Mouse (Mus musculus) heart, postnatal 0 days (tissue): ENCODE data around the gene Fmod. TPM values are rescaled to one million over a fixed set of nuclear protein-coding genes. Genes with fewer than 3 reads are reported as not detected.

Source experiments
- ATAC-seq: fragments of 200-750 bp; cut with Nextera tagmentation; 2 replicates; pipeline ENCODE4 v1.8.0; 2017; ENCODE audit warnings: low read depth, moderate number of reproducible peaks, moderate library complexity; ENCODE audit not compliant: insufficient read depth
- DNase-seq: peaks from one replicate; pipeline ENCODE4 v3.0.0-alpha.2; 2016; ENCODE audit warnings: low spot score
- H3K27ac ChIP-seq: fragments of 300-500 bp; sonication (generic); 2 replicates; pipeline ENCODE4 v1.5.1; 2014; ENCODE audit warnings: low read depth, mild to moderate bottlenecking
- H3K27me3 ChIP-seq: fragments of 300-500 bp; sonication (generic); 2 replicates; pipeline ENCODE4 v1.6.1; 2014; ENCODE audit warnings: low read length, mixed read lengths; ENCODE audit not compliant: control insufficient read depth, insufficient read depth
- H3K36me3 ChIP-seq: fragments of 300-500 bp; sonication (generic); replicated peaks from 2 replicates; pipeline ENCODE4 v1.6.1; 2014; ENCODE audit warnings: low read length, mixed read lengths; ENCODE audit not compliant: control insufficient read depth, insufficient read depth
- H3K4me1 ChIP-seq: fragments of 300-500 bp; sonication (generic); 2 replicates; pipeline ENCODE4 v1.6.1; 2014; ENCODE audit warnings: antibody characterized with exemption; ENCODE audit not compliant: control insufficient read depth, insufficient read depth
- H3K4me2 ChIP-seq: fragments of 300-500 bp; sonication (generic); 2 replicates; pipeline ENCODE4 v1.6.1; 2014; ENCODE audit warnings: low read depth, mild to moderate bottlenecking, low read length, moderate library complexity
- H3K4me3 ChIP-seq: fragments of 300-500 bp; sonication (generic); 2 replicates; pipeline ENCODE4 v1.5.1; 2014; ENCODE audit warnings: low read depth, low read length
- H3K9ac ChIP-seq: fragments of 300-500 bp; sonication (generic); replicated peaks from 2 replicates; pipeline ENCODE4 v1.6.1; 2014; ENCODE audit warnings: low read depth, low read length, mixed read lengths
- H3K9me3 ChIP-seq: fragments of 300-500 bp; sonication (generic); replicated peaks from 2 replicates; pipeline ENCODE4 v1.6.1; 2016; ENCODE audit warnings: low read length; ENCODE audit not compliant: control insufficient read depth
- CTCF ChIP-seq: IDR thresholded peaks from 2 replicates; pipeline ENCODE4 v1.5.1; 2016; ENCODE audit warnings: antibody characterized with exemption, control low read depth, low read depth
- EP300 ChIP-seq: IDR thresholded peaks from 2 replicates; pipeline ENCODE4 v1.6.1; 2016; ENCODE audit warnings: antibody characterized with exemption, low read depth
- WGBS: fragments of 180-500 bp; shearing (Covaris S2); extraction: QIAGEN DNeasy Blood & Tissue Kit; methylation state at CpG from one replicate; pipeline ENCODE4 v1.1.7; 2014; 5-methylcytosine and 5-hydroxymethylcytosine counted together
- polyA plus RNA-seq: library from polyadenylated mRNA; unstranded; fragments of >200 nt; fragmentation: Nextera tagmentation; extraction: Ambion mirVana; gene quantifications from 2 replicates; pipeline ENCODE4 v1.2.1, GENCODE M21; 2015
- total RNA-seq: library from RNA; depleted of rRNA; stranded (reverse); fragments of >200 nt; gene quantifications from 2 replicates; pipeline ENCODE4 v1.2.3, GENCODE M21; 2014; ENCODE audit warnings: low replicate concordance

Fmod gene
- total and polyA plus RNA-seq, 2 experiments from 2014 or later: 7.7 to 11.2 TPM

DNA sequence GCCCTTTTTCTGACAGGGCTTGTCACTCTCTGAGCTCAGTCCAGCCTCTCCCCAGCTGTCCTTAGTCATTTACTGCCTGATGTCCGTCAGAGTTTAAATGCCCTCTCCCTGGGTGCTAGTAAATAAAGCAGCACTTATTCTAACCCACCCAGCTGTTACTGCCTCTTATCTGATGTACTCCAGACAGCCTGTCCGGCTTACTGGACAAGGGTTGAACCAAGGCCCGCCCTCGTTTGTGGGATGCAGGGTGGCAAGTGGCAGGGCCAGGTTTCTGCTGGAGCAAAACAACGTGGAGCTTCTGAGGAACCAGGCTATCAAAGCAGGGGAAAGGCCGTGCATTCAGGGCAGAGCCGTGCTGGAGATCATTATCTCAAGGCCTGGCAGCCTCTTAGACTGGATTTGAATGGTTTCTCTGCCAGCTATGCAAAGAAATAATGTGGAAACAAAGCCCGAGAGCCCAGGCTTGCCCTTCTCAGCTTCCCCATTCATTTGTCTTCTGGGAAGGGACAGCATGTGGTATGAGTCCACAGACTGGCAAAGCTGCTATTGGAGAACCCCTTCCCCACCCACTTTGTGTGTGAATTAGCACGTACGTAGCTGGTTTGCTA, 34.5 kb downstream of the Fmod start:
- Histone ChIP-seq H3K36me3 (peaks cover 19% of the 10 kb centered on the region), H3K9ac (no peak overlapping the region), H3K27me3 (no peaks in the 10 kb centered on the region), H3K4me3 (no peak overlapping the region), H3K9me3 (no peaks in the 10 kb centered on the region), H3K27ac (peak overlapping the region; percentile 43; the same call in 1 of the 2 replicates), H3K4me1 (peaks cover 44% of the 10 kb centered on the region), H3K4me2 (no peak overlapping the region)
- DNase-seq: no peak
- TF ChIP-seq CTCF (no peak), EP300 (no peak)
- 58% methylated on average over 10 of the region's 10 CpGs for WGBS
- peak; percentile 14; the same call in 1 of the 2 replicates for ATAC-seq

- Histone ChIP-seq H3K4me1 (peaks cover 54% of the 10 kb centered on the region), H3K27me3 (no peaks in the 10 kb centered on the region), H3K27ac (peak overlapping the region; percentile 31), H3K36me3 (peaks cover 28% of the 10 kb centered on the region), H3K9ac (no peak overlapping the region), H3K4me2 (no peak overlapping the region), H3K4me3 (no peak overlapping the region), H3K9me3 (no peaks in the 10 kb centered on the region)
- ATAC-seq (no peak), DNase-seq (no peak)
- 43% methylated on average over 6 of the region's 6 CpGs for WGBS
- no peak for TF ChIP-seq EP300
- no peak for TF ChIP-seq CTCF
These were observed 36.1 kb downstream of the Fmod start for GRCm38 (mm10) chr1:134073061-134073564.

- no peak overlapping the region for H3K4me2 ChIP-seq
These were observed 36.6 kb downstream of the Fmod start for GRCm38 (mm10) chr1:134073658-134074057.

DNA sequence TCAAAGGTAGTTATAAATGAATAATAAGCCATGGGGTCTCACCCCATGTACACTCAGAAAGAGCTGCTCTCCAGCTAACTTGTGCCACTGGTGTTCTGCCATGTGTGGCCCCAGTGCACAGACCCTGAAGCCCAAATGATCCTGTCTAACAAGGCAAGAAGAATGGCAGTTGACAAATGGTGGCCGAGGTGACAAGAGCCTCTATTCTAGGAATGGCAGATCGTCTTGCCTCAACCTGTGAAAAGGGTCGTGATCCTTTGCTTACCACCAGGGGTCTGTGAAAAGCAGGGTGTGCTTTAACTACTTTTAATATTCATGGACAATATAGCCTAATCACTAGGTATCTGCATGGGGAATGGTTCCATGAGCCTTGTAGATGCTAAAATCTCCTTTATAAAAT, 37.1 kb downstream of the Fmod start:
- H3K36me3 ChIP-seq: peaks cover 28% of the 10 kb centered on the region
- peaks cover 54% of the 10 kb centered on the region for H3K4me1 ChIP-seq
- H3K9me3 ChIP-seq: no peaks in the 10 kb centered on the region
- ATAC-seq (no peak), DNase-seq (no peak)
- H3K27ac ChIP-seq: peak overlapping the region; percentile 13; the same call in 1 of the 2 replicates
- H3K4me2 ChIP-seq: no peak overlapping the region; the same call in 1 of the 2 replicates
- no peak overlapping the region for H3K4me3 ChIP-seq
- no peak overlapping the region for H3K9ac ChIP-seq
- WGBS: 67% methylated on average over 3 of the region's 3 CpGs
- H3K27me3 ChIP-seq: no peaks in the 10 kb centered on the region
- no peak for TF ChIP-seq EP300
- TF ChIP-seq CTCF: no peak

More at GRCm38 (mm10) chr1:134073658-134074057, 36.6 kb downstream of the Fmod start:
- ATAC-seq (no peak), DNase-seq (no peak)
- Histone ChIP-seq H3K36me3 (peaks cover 28% of the 10 kb centered on the region), H3K9me3 (no peaks in the 10 kb centered on the region), H3K27ac (peak overlapping the region; percentile 31; the same call in 1 of the 2 replicates), H3K4me3 (no peak overlapping the region), H3K9ac (no peak overlapping the region), H3K4me1 (peaks cover 54% of the 10 kb centered on the region), H3K27me3 (no peaks in the 10 kb centered on the region)
- 80% methylated on average over 1 of the region's 1 CpGs for WGBS
- TF ChIP-seq EP300: no peak
- TF ChIP-seq CTCF: no peak

DNA sequence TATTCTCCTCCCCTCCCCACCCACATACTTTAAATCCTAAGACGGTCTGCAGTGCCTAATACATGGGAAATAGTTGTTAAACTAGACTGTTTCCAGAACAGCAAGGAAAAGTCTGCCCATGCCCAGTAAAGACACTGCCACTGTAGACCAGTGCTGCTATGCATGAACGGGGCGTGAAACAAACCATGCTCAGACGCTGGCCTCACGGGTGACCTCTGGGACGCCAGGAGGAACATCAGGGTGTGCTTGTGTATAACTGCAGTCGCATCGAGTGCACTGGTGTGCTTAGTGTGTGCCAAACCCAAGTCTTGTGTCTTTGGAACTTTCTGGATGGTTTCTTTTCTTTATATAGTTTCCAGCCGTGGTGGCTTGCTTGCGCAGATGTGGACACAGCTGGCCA, 37.6 kb downstream of the Fmod start:
- H3K4me3 ChIP-seq: no peak overlapping the region
- H3K9me3 ChIP-seq: no peaks in the 10 kb centered on the region
- no peak for DNase-seq
- peaks cover 54% of the 10 kb centered on the region for H3K4me1 ChIP-seq
- peaks cover 28% of the 10 kb centered on the region for H3K36me3 ChIP-seq
- 81% methylated on average over 10 of the region's 10 CpGs for WGBS
- H3K4me2 ChIP-seq: peak overlapping the region; percentile 19; the same call in 1 of the 2 replicates
- TF ChIP-seq CTCF: no peak
- no peaks in the 10 kb centered on the region for H3K27me3 ChIP-seq
- no peak for ATAC-seq
- H3K27ac ChIP-seq: 0 out of 2 replicates have a peak overlapping the region, but pooled peaks have one; percentile 13
- no peak overlapping the region for H3K9ac ChIP-seq
